Mouse (Mus musculus) kidney, adult 2 months (tissue): ENCODE data around the gene Dok1. TPM values are rescaled to one million over a fixed set of nuclear protein-coding genes. Genes with fewer than 3 reads are reported as not detected.
A peak's percentile ranks its signal among the peaks of the same experiment; 100 is the strongest.

Experiments
- DNase-seq: peaks from one replicate; pipeline ENCODE4 v3.0.0; 2021
- H3K27ac ChIP-seq: fragments of 200-500 bp; 2 replicates; pipeline ENCODE4 v1.5.1; 2012; ENCODE audit warnings: low read depth, low read length, control low read depth, inconsistent platforms; ENCODE audit not compliant: insufficient read depth
- H3K27me3 ChIP-seq: fragments of 200-500 bp; replicated peaks from 2 replicates; pipeline ENCODE4 v1.6.1; 2012; ENCODE audit warnings: mild to moderate bottlenecking, moderate library complexity, low read length, inconsistent platforms; ENCODE audit not compliant: control insufficient read depth, insufficient read depth
- H3K36me3 ChIP-seq: fragments of 200-500 bp; 2 replicates; pipeline ENCODE4 v1.6.1; 2012; ENCODE audit warnings: mild to moderate bottlenecking, moderate library complexity, low read length, inconsistent platforms; ENCODE audit not compliant: control insufficient read depth, insufficient read depth
- H3K4me1 ChIP-seq: fragments of 200-500 bp; 2 replicates; pipeline ENCODE4 v1.6.1; 2011; ENCODE audit warnings: low read length; ENCODE audit not compliant: control insufficient read depth, insufficient read depth
- H3K4me3 ChIP-seq: fragments of 200-500 bp; 2 replicates; pipeline ENCODE4 v1.5.1; 2011; ENCODE audit warnings: mild to moderate bottlenecking, low read depth, low read length, control low read depth; ENCODE audit not compliant: insufficient read depth
- CTCF ChIP-seq: fragments of 200-500 bp; conservative IDR thresholded peaks from 2 replicates; pipeline ENCODE4 v1.5.1; 2011; ENCODE audit warnings: low read depth, mild to moderate bottlenecking, control low read depth, low read length, moderate library complexity, mixed read lengths; ENCODE audit not compliant: insufficient read depth, insufficient read length
- POLR2A ChIP-seq: fragments of 200-500 bp; IDR thresholded peaks from one replicate; pipeline ENCODE4 v1.6.1; 2011; ENCODE audit warnings: low read depth, low read length, control low read depth
- WGBS: fragments of 180-500 bp; shearing (Covaris S2); methylation state at CpG from one replicate; pipeline ENCODE4 v1.1.7; 2018; 5-methylcytosine and 5-hydroxymethylcytosine counted together
- polyA plus RNA-seq: library from polyadenylated mRNA; depleted of rRNA; stranded (reverse); fragments of >200 nt; gene quantifications from 2 replicates; pipeline ENCODE4 v1.2.3, GENCODE M21; 2012

Gene Dok1
- polyA plus RNA-seq, 1 experiment: 4.3 TPM

GRCm38 (mm10) chr6:83014482-83015466 is 18.5 kb downstream of the Dok1 start:
- no peak for DNase-seq
- Histone ChIP-seq H3K36me3 (no peaks in the 10 kb centered on the region), H3K4me3 (no peak overlapping the region), H3K27me3 (no peaks in the 10 kb centered on the region), H3K4me1 (no peaks in the 10 kb centered on the region), H3K27ac (no peak overlapping the region)
- WGBS: 77% methylated on average over 12 of the region's 12 CpGs
- TF ChIP-seq CTCF: no peak
- TF ChIP-seq POLR2A: no peak

- no peak for DNase-seq
- Histone ChIP-seq H3K36me3 (no peaks in the 10 kb centered on the region), H3K27me3 (no peaks in the 10 kb centered on the region), H3K27ac (no peak overlapping the region), H3K4me3 (no peak overlapping the region), H3K4me1 (no peaks in the 10 kb centered on the region)
- TF ChIP-seq POLR2A (no peak), CTCF (no peak)
- 69% methylated on average over 5 of the region's 5 CpGs for WGBS
Measured at GRCm38 (mm10) chr6:83013444-83013843, 19.8 kb downstream of the Dok1 start.

GRCm38 (mm10) chr6:83011756-83012155 is 21.5 kb downstream of the Dok1 start:
- Histone ChIP-seq H3K27me3 (no peaks in the 10 kb centered on the region), H3K36me3 (no peaks in the 10 kb centered on the region), H3K4me3 (no peak overlapping the region), H3K27ac (no peak overlapping the region), H3K4me1 (no peaks in the 10 kb centered on the region)
- no peak for DNase-seq
- WGBS: 80% methylated on average over 6 of the region's 6 CpGs
- TF ChIP-seq CTCF (no peak), POLR2A (no peak)

- 72% methylated on average over 7 of the region's 7 CpGs for whole genome bisulfite sequencing
- no peak for TF ChIP-seq POLR2A
- no peak for TF ChIP-seq CTCF
- H3K4me1 ChIP-seq: no peaks in the 10 kb centered on the region
- no peak overlapping the region for H3K27ac ChIP-seq
- H3K27me3 ChIP-seq: no peaks in the 10 kb centered on the region
- H3K36me3 ChIP-seq: no peaks in the 10 kb centered on the region
- H3K4me3 ChIP-seq: no peak overlapping the region
- DNase-seq: no peak
Measured at GRCm38 (mm10) chr6:83011255-83011654, 22.0 kb downstream of the Dok1 start.

GRCm38 (mm10) chr6:83010010-83010409 is 23.3 kb downstream of the Dok1 start:
- H3K4me3 ChIP-seq: no peak overlapping the region
- no peaks in the 10 kb centered on the region for H3K36me3 ChIP-seq
- H3K27ac ChIP-seq: no peak overlapping the region
- no peaks in the 10 kb centered on the region for H3K27me3 ChIP-seq
- WGBS: 50% methylated on average over 7 of the region's 7 CpGs
- no peak for DNase-seq
- H3K4me1 ChIP-seq: no peaks in the 10 kb centered on the region
- no peak for TF ChIP-seq CTCF
- TF ChIP-seq POLR2A: no peak

- no peak overlapping the region for H3K4me3 ChIP-seq
- 45% methylated on average over 3 of the region's 3 CpGs for whole genome bisulfite sequencing
- no peaks in the 10 kb centered on the region for H3K4me1 ChIP-seq
- TF ChIP-seq POLR2A: no peak
- no peak for TF ChIP-seq CTCF
- H3K36me3 ChIP-seq: no peaks in the 10 kb centered on the region
- no peak overlapping the region for H3K27ac ChIP-seq
- peak; percentile 6 for DNase-seq
- H3K27me3 ChIP-seq: no peaks in the 10 kb centered on the region
Measured at GRCm38 (mm10) chr6:83008659-83009058, 24.6 kb downstream of the Dok1 start.

- 83% methylated on average over 6 of the region's 6 CpGs for WGBS
- no peak for DNase-seq
Measured at GRCm38 (mm10) chr6:83006114-83006513, 27.2 kb downstream of the Dok1 start.

More at GRCm38 (mm10) chr6:83006114-83006513, 27.2 kb downstream of the Dok1 start:
- H3K27ac ChIP-seq: no peak overlapping the region
- H3K4me1 ChIP-seq: no peaks in the 10 kb centered on the region
- no peaks in the 10 kb centered on the region for H3K27me3 ChIP-seq
- TF ChIP-seq CTCF: no peak
- no peak for TF ChIP-seq POLR2A
- no peaks in the 10 kb centered on the region for H3K36me3 ChIP-seq
- no peak overlapping the region for H3K4me3 ChIP-seq
